Mouse (Mus musculus) lung, adult 2 months (tissue): ENCODE results near the gene Smok2b.
"Not testable (repeated sequence)": the region's sequence is repeated elsewhere in the genome, so short reads cannot be mapped to it uniquely, and the experiment has no call there.

Experiments
- CTCF ChIP-seq: fragments of 200-500 bp; IDR thresholded peaks from 2 replicates; pipeline ENCODE4 v1.5.1; 2011; ENCODE audit warnings: mild to moderate bottlenecking, low read length, control low read depth; ENCODE audit not compliant: insufficient read depth
- POLR2A ChIP-seq: fragments of 200-500 bp; IDR thresholded peaks from 2 replicates; pipeline ENCODE4 v1.6.1; 2011; ENCODE audit warnings: low read depth, mild to moderate bottlenecking, control low read depth, low read length, borderline replicate concordance; ENCODE audit errors: extremely low read depth

GRCm38 (mm10) chr17:13198812-13199211, 31.2 kb upstream of the Smok2b start:
- TF ChIP-seq CTCF, POLR2A: not testable (repeated sequence)
